Mouse (Mus musculus) neural tube, embryonic 11.5 days (tissue): ENCODE results near the gene Polr2i. TPM values are rescaled to one million over a fixed set of nuclear protein-coding genes. Genes with fewer than 3 reads are reported as not detected.
A peak's percentile ranks its signal among the peaks of the same experiment; 100 is the strongest.
"Not testable (repeated sequence)": the region's sequence is repeated elsewhere in the genome, so short reads cannot be mapped to it uniquely, and the experiment has no call there.

Experiments
- ATAC-seq: fragments of 200-750 bp; cut with Nextera tagmentation; 2 replicates; pipeline ENCODE4 v1.8.0; 2017; ENCODE audit warnings: moderate number of reproducible peaks, mild to moderate bottlenecking, moderate TSS enrichment, moderate library complexity; ENCODE audit not compliant: insufficient read depth, low FRiP score, low TSS enrichment
- DNase-seq: peaks from one replicate; pipeline ENCODE4 v3.0.0-alpha.2; 2015; ENCODE audit warnings: low spot score
- H3K27ac ChIP-seq: fragments of 300-500 bp; sonication (generic); 2 replicates; pipeline ENCODE4 v1.5.1; 2014; ENCODE audit warnings: low read depth, mild to moderate bottlenecking, low read length
- H3K27me3 ChIP-seq: fragments of 300-500 bp; sonication (generic); 2 replicates; pipeline ENCODE4 v1.6.1; 2014; ENCODE audit warnings: mild to moderate bottlenecking, low read length, mixed read lengths; ENCODE audit not compliant: control insufficient read depth, insufficient read depth
- H3K36me3 ChIP-seq: fragments of 300-500 bp; sonication (generic); 2 replicates; pipeline ENCODE4 v1.6.1; 2014; ENCODE audit warnings: mild to moderate bottlenecking, low read length, moderate library complexity, mixed read lengths; ENCODE audit not compliant: control insufficient read depth, insufficient read depth
- H3K4me1 ChIP-seq: fragments of 300-500 bp; sonication (generic); 2 replicates; pipeline ENCODE4 v1.6.1; 2014; ENCODE audit warnings: low read length, mixed read lengths; ENCODE audit not compliant: control insufficient read depth, insufficient read depth
- H3K4me2 ChIP-seq: fragments of 300-500 bp; sonication (generic); 2 replicates; pipeline ENCODE4 v1.6.1; 2014; ENCODE audit warnings: low read depth, mild to moderate bottlenecking, moderate library complexity
- H3K4me3 ChIP-seq: fragments of 300-500 bp; sonication (generic); 2 replicates; pipeline ENCODE4 v1.5.1; 2014; ENCODE audit warnings: low read depth, low read length
- H3K9ac ChIP-seq: fragments of 300-500 bp; sonication (generic); 2 replicates; pipeline ENCODE4 v1.6.1; 2014; ENCODE audit warnings: mild to moderate bottlenecking, low read length
- H3K9me3 ChIP-seq: fragments of 300-500 bp; sonication (generic); 2 replicates; pipeline ENCODE4 v1.6.1; 2016; ENCODE audit warnings: low read length; ENCODE audit not compliant: control insufficient read depth
- whole genome bisulfite sequencing: fragments of 180-500 bp; shearing (Covaris S2); extraction: QIAGEN DNeasy Blood & Tissue Kit; methylation state at CpG from one replicate; pipeline ENCODE4 v1.1.7; 2014; 5-methylcytosine and 5-hydroxymethylcytosine counted together
- polyA plus RNA-seq: library from polyadenylated mRNA; unstranded; fragments of >200 nt; fragmentation: Nextera tagmentation; extraction: Ambion mirVana; gene quantifications from 2 replicates; pipeline ENCODE4 v1.2.1, GENCODE M21; 2014

Gene Polr2i
- polyA plus RNA-seq, 1 experiment from 2014 or later: 179 TPM

DNA sequence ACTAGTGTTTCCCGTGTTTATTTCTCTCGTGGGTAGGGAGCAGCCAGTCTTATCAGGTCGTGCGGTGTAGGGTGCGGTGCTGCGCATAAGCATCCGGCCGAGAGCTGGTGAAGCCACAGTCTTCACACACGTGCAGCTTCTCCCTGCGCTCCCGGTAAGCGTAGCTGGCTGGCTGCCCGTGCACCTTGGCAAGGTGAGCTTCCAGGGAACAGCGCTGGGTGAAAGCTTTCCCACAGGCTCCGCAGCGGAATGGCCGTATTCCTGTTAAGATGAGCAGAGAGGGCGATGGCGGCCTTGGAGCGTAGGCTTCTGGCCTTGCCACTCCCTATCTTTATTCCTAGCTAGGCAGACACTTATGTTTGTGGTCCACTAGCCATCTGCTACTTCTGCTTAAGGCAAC lies 1.6 kb downstream of the Polr2i start:
- peak overlapping the region; percentile 70 for H3K4me2 ChIP-seq
- ATAC-seq (no peak), DNase-seq (no peak)
- H3K9ac ChIP-seq: no peak overlapping the region
- H3K4me3 ChIP-seq: no peak overlapping the region; the same call in 1 of the 2 replicates
- H3K9me3 ChIP-seq: no peaks in the 10 kb centered on the region
- no peak overlapping the region for H3K27ac ChIP-seq
- no peaks in the 10 kb centered on the region for H3K27me3 ChIP-seq
- H3K36me3 ChIP-seq: peaks cover 5% of the 10 kb centered on the region
- 90% methylated on average over 20 of the region's 20 CpGs for WGBS
- peaks cover 10% of the 10 kb centered on the region for H3K4me1 ChIP-seq

- DNase-seq: no peak
- Histone ChIP-seq H3K27me3 (no peaks in the 10 kb centered on the region), H3K9ac (no peak overlapping the region), H3K4me3 (no peak overlapping the region), H3K36me3 (peaks cover 5% of the 10 kb centered on the region), H3K9me3 (no peaks in the 10 kb centered on the region), H3K4me2 (no peak overlapping the region), H3K27ac (no peak overlapping the region), H3K4me1 (peaks cover 10% of the 10 kb centered on the region)
- WGBS: 93% methylated on average over 15 of the region's 15 CpGs
- ATAC-seq: no peak
Observed at GRCm38 (mm10) chr7:30234276-30234858, 2.6 kb downstream of the Polr2i start.

GRCm38 (mm10) chr7:30235091-30235490 lies 3.3 kb downstream of the Polr2i start:
- Histone ChIP-seq H3K27ac (no peak overlapping the region), H3K9me3 (no peaks in the 10 kb centered on the region), H3K27me3 (no peaks in the 10 kb centered on the region), H3K4me2 (no peak overlapping the region), H3K9ac (no peak overlapping the region), H3K4me3 (no peak overlapping the region), H3K4me1 (peaks cover 10% of the 10 kb centered on the region), H3K36me3 (peaks cover 2% of the 10 kb centered on the region)
- DNase-seq (no peak), ATAC-seq (no peak)
- 92% methylated on average over 8 of the region's 8 CpGs for WGBS

GRCm38 (mm10) chr7:30235625-30236024 lies 3.9 kb downstream of the Polr2i start, which contains the start of gene Ovol3:
TSS of gene Ovol3 (minus strand) at chr7:30235725.
- H3K4me3 ChIP-seq: no peak within 1 kb of the TSS
- no peaks in the 10 kb centered on the region for H3K9me3 ChIP-seq
- peaks cover 8% of the 10 kb centered on the region for H3K4me1 ChIP-seq
- H3K36me3 ChIP-seq: peaks cover 2% of the 10 kb centered on the region
- ATAC-seq (no peak), DNase-seq (no peak)
- H3K9ac ChIP-seq: no peak within 1 kb of the TSS
- no peak within 1 kb of the TSS for H3K27ac ChIP-seq
- H3K4me2 ChIP-seq: no peak within 1 kb of the TSS
- H3K27me3 ChIP-seq: no peaks in the 10 kb centered on the region
- WGBS: 89% methylated on average over 4 of the region's 4 CpGs

GRCm38 (mm10) chr7:30237374-30237773 lies 5.6 kb downstream of the Polr2i start:
- H3K4me3 ChIP-seq, H3K4me1 ChIP-seq, H3K27me3 ChIP-seq, H3K9ac ChIP-seq, H3K27ac ChIP-seq, H3K36me3 ChIP-seq, H3K9me3 ChIP-seq, DNase-seq, H3K4me2 ChIP-seq, ATAC-seq: not testable (repeated sequence)
- whole genome bisulfite sequencing: 83% methylated on average over 3 of the region's 3 CpGs

DNA sequence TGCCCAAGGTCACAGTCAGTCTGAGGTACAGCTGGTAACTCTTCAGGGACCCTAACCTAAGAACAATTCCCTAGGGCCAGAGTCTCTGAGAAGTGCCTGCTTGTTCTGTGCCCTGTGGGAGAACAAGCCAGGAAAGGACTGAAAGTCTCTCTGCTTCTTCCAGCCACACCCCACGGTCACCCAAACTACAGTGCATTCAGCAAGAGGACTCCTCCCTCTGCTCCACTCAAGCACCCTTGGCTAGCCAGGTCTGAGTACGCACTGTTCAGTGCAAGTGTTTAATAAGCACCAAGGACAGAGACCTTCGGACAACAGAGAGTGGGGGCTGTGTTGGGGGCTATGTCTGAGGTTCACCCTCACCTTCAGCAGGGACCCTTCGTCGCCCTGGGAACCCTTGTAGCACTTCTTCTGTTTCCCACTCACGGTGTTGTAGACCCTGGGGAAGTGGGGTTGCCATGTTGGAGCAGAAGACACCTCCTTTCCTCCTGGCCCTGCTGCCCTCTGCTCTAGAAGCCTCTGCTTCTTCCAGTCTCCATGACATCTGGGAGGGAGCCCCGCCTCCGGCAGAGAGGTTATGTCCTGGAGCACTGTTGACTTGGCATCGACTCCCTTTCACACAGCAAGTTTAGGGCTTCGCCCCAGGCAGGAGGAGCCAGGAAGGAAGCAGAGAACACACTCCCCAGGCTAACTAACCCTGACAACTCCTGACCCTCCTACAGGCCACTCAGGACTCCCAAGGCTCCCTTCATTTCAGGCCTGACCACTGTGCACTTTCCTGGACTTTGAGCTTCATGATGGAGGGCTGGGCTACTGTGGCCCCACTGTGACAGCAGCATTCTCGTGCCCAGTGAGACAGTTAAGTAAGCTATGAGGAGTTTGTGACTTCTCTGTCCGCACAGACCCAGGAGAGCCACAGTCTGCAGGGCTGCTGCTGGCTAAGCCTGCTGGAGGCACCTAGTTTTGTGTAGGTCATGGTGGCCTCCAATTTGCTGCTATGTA lies 20.5 kb downstream of the Polr2i start:
- Histone ChIP-seq H3K27ac (no peak overlapping the region), H3K9ac (no peak overlapping the region), H3K4me2 (no peak overlapping the region), H3K27me3 (no peaks in the 10 kb centered on the region), H3K9me3 (no peaks in the 10 kb centered on the region), H3K36me3 (no peaks in the 10 kb centered on the region; the same call in 1 of the 2 replicates), H3K4me3 (no peak overlapping the region), H3K4me1 (no peaks in the 10 kb centered on the region)
- ATAC-seq (no peak), DNase-seq (no peak)
- WGBS: 83% methylated on average over 12 of the region's 12 CpGs

- DNase-seq (no peak), ATAC-seq (no peak)
- H3K36me3 ChIP-seq: peaks cover 5% of the 10 kb centered on the region
- no peak overlapping the region for H3K4me2 ChIP-seq
- no peak overlapping the region for H3K4me3 ChIP-seq
- H3K9ac ChIP-seq: no peak overlapping the region
- no peak overlapping the region for H3K27ac ChIP-seq
- 90% methylated on average over 2 of the region's 2 CpGs for WGBS
- H3K27me3 ChIP-seq: no peaks in the 10 kb centered on the region
- no peaks in the 10 kb centered on the region for H3K4me1 ChIP-seq
- no peaks in the 10 kb centered on the region for H3K9me3 ChIP-seq
Observed at GRCm38 (mm10) chr7:30265041-30265440, 33.3 kb downstream of the Polr2i start.

GRCm38 (mm10) chr7:30265531-30265930 lies 33.8 kb downstream of the Polr2i start:
- WGBS: 96% methylated on average over 5 of the region's 5 CpGs
- H3K9ac ChIP-seq: no peak overlapping the region
- no peak for DNase-seq
- H3K27me3 ChIP-seq: no peaks in the 10 kb centered on the region
- peaks cover 5% of the 10 kb centered on the region for H3K36me3 ChIP-seq
- no peak for ATAC-seq
- H3K27ac ChIP-seq: no peak overlapping the region
- no peak overlapping the region for H3K4me2 ChIP-seq
- H3K4me1 ChIP-seq: no peaks in the 10 kb centered on the region
- no peak overlapping the region for H3K4me3 ChIP-seq
- H3K9me3 ChIP-seq: no peaks in the 10 kb centered on the region
